Mouse (Mus musculus) MEL (cell line): ENCODE measurements at regions not wholly inside any gene's neighbourhood (a gene's known extent, or its start where the extent isn't known, plus 50 kb on each side); places are given as distances from the start of the nearest gene placed in this dataset.

Experiments used
- DNase-seq: peaks from one replicate; pipeline ENCODE4 v3.0.0; 2011; ENCODE audit warnings: low read depth, low spot score
- H3K27ac ChIP-seq: 2 replicates; pipeline ENCODE4 v1.5.1; 2012; ENCODE audit warnings: low read depth, mild to moderate bottlenecking, control low read depth, low read length, moderate library complexity; ENCODE audit not compliant: control insufficient read depth
- H3K27me3 ChIP-seq, 2 experiments: fragments of 150-350 bp in 1 of 2; sonication (generic) in 1 of 2; 2 replicates each; pipeline ENCODE4 v1.6.1; 2012; ENCODE audit warnings: low read length in 2 of 2, mild to moderate bottlenecking in 2 of 2, improper control_type of control experiment in 1 of 2, moderate library complexity in 1 of 2; ENCODE audit not compliant: insufficient read depth in 2 of 2, control insufficient read depth in 1 of 2
- H3K36me3 ChIP-seq, 2 experiments: 2 replicates each; pipeline ENCODE4 v1.6.1; 2012 to 2014; ENCODE audit warnings: low read length in 2 of 2, improper control_type of control experiment in 1 of 2, inconsistent platforms in 1 of 2, mild to moderate bottlenecking in 1 of 2; ENCODE audit not compliant: insufficient read depth in 2 of 2, control insufficient read depth in 1 of 2
- H3K4me1 ChIP-seq, 2 experiments: fragments of 150-350 bp in 1 of 2; sonication (generic) in 1 of 2; 2 replicates each; pipeline ENCODE4 v1.6.1; 2012; ENCODE audit warnings: low read length in 2 of 2, improper control_type of control experiment in 1 of 2, mild to moderate bottlenecking in 1 of 2; ENCODE audit not compliant: insufficient read depth in 2 of 2, control insufficient read depth in 1 of 2
- H3K4me3 ChIP-seq, 2 experiments: fragments of 150-350 bp in 1 of 2; sonication (generic) in 1 of 2; 2 replicates each; pipeline ENCODE4 v1.5.1; 2012; ENCODE audit warnings: low read depth in 2 of 2, low read length in 2 of 2, mild to moderate bottlenecking in 2 of 2, moderate library complexity in 2 of 2, control low read depth in 1 of 2, improper control_type of control experiment in 1 of 2; ENCODE audit not compliant: control insufficient read depth in 1 of 2, insufficient read depth in 1 of 2
- H3K79me2 ChIP-seq: 2 replicates; pipeline ENCODE4 v1.6.1; 2012; ENCODE audit warnings: mild to moderate bottlenecking, low read length, moderate library complexity; ENCODE audit not compliant: control insufficient read depth, poor library complexity, insufficient read depth
- H3K9ac ChIP-seq: 2 replicates; pipeline ENCODE4 v1.6.1; 2012; ENCODE audit warnings: low read depth, mild to moderate bottlenecking, control low read depth, low read length, moderate library complexity; ENCODE audit not compliant: control insufficient read depth, poor library complexity, severe bottlenecking
- H3K9me3 ChIP-seq: fragments of 150-350 bp; sonication (generic); replicated peaks from 2 replicates; pipeline ENCODE4 v1.6.1; 2012; ENCODE audit warnings: mild to moderate bottlenecking, low read length, improper control_type of control experiment, moderate library complexity; ENCODE audit not compliant: insufficient read depth
- BHLHE40 ChIP-seq: IDR thresholded peaks from 2 replicates; pipeline ENCODE4 v1.6.1; 2012; ENCODE audit warnings: low read depth, mild to moderate bottlenecking, inconsistent platforms, low read length, improper control_type of control experiment, borderline replicate concordance
- CHD1 ChIP-seq: IDR thresholded peaks from 2 replicates; pipeline ENCODE4 v1.6.1; 2012; ENCODE audit warnings: low read depth, mild to moderate bottlenecking, inconsistent platforms, low read length, improper control_type of control experiment
- CTCF ChIP-seq, 3 experiments: IDR thresholded peaks in 2 of 3; conservative IDR thresholded peaks in 1 of 3; 2 replicates each; pipeline ENCODE4 v1.5.1; 2011 to 2012; ENCODE audit warnings: low read length in 3 of 3, low read depth in 2 of 3, mild to moderate bottlenecking in 2 of 3, improper control_type of control experiment in 1 of 3, inconsistent platforms in 1 of 3, mixed read lengths in 1 of 3, moderate library complexity in 1 of 3; ENCODE audit not compliant: control insufficient read depth in 1 of 3, insufficient read depth in 1 of 3, poor library complexity in 1 of 3, severe bottlenecking in 1 of 3
- E2F4 ChIP-seq: IDR thresholded peaks from 2 replicates; pipeline ENCODE4 v1.6.1; 2011; ENCODE audit warnings: low read depth, low read length, improper control_type of control experiment, borderline replicate concordance
- ELF1 ChIP-seq: IDR thresholded peaks from 2 replicates; pipeline ENCODE4 v1.6.1; 2014; ENCODE audit warnings: low read depth, mild to moderate bottlenecking, inconsistent platforms, low read length, improper control_type of control experiment, moderate library complexity
- EP300 ChIP-seq, 2 experiments: IDR thresholded peaks; 2 replicates each; pipeline ENCODE4 v1.6.1; 2011; ENCODE audit warnings: improper control_type of control experiment in 2 of 2, low read length in 2 of 2, low read depth in 1 of 2, mild to moderate bottlenecking in 1 of 2
- ETS1 ChIP-seq: IDR thresholded peaks from 2 replicates; pipeline ENCODE4 v1.6.1; 2012; ENCODE audit warnings: low read depth, mild to moderate bottlenecking, inconsistent platforms, low read length, improper control_type of control experiment, moderate library complexity
- GABPA ChIP-seq: IDR thresholded peaks from 2 replicates; pipeline ENCODE4 v1.6.1; 2012; ENCODE audit warnings: low read depth, mild to moderate bottlenecking, inconsistent platforms, low read length, improper control_type of control experiment, moderate library complexity
- GATA1 ChIP-seq: IDR thresholded peaks from 2 replicates; pipeline ENCODE4 v1.6.1; 2011; ENCODE audit warnings: low read depth, low read length, improper control_type of control experiment
- HCFC1 ChIP-seq: IDR thresholded peaks from 2 replicates; pipeline ENCODE4 v1.6.1; 2012; ENCODE audit warnings: low read depth, mild to moderate bottlenecking, inconsistent platforms, low read length, improper control_type of control experiment, moderate library complexity
- KAT2A ChIP-seq: conservative IDR thresholded peaks from 2 replicates; pipeline ENCODE4 v1.6.1; 2012; ENCODE audit warnings: low read depth, low read length, improper control_type of control experiment, inconsistent platforms
- MAFK ChIP-seq: IDR thresholded peaks from 2 replicates; pipeline ENCODE4 v1.6.1; 2011; ENCODE audit warnings: low read depth, mild to moderate bottlenecking, low read length, improper control_type of control experiment, borderline replicate concordance
- MAX ChIP-seq: IDR thresholded peaks from 2 replicates; pipeline ENCODE4 v1.6.1; 2011; ENCODE audit warnings: low read length, improper control_type of control experiment
- MEF2A ChIP-seq: IDR thresholded peaks from 2 replicates; pipeline ENCODE4 v1.6.1; 2014; ENCODE audit warnings: low read depth, mild to moderate bottlenecking, inconsistent platforms, low read length, improper control_type of control experiment; ENCODE audit not compliant: poor library complexity, insufficient replicate concordance, severe bottlenecking; ENCODE audit errors: extremely low read depth
- MYB ChIP-seq: IDR thresholded peaks from 2 replicates; pipeline ENCODE4 v1.6.1; 2011; ENCODE audit warnings: mild to moderate bottlenecking, low read depth, low read length, improper control_type of control experiment
- MYC ChIP-seq: IDR thresholded peaks from 2 replicates; pipeline ENCODE4 v1.6.1; 2011; ENCODE audit warnings: low read depth, mild to moderate bottlenecking, low read length, improper control_type of control experiment, moderate library complexity
- POLR2AphosphoS2 ChIP-seq: IDR thresholded peaks from 2 replicates; pipeline ENCODE4 v1.6.1; 2011; ENCODE audit warnings: low read length, improper control_type of control experiment
- RAD21 ChIP-seq: IDR thresholded peaks from 2 replicates; pipeline ENCODE4 v1.6.1; 2011; ENCODE audit warnings: mild to moderate bottlenecking, low read depth, low read length, improper control_type of control experiment
- RCOR1 ChIP-seq: IDR thresholded peaks from 2 replicates; pipeline ENCODE4 v1.6.1; 2012; ENCODE audit warnings: low read depth, mild to moderate bottlenecking, inconsistent platforms, low read length, improper control_type of control experiment
- SIN3A ChIP-seq: IDR thresholded peaks from 2 replicates; pipeline ENCODE4 v1.6.1; 2012; ENCODE audit warnings: low read length, improper control_type of control experiment, inconsistent platforms
- SMC3 ChIP-seq: IDR thresholded peaks from 2 replicates; pipeline ENCODE4 v1.6.1; 2011; ENCODE audit warnings: low read depth, low read length, improper control_type of control experiment
- TBP ChIP-seq: IDR thresholded peaks from 2 replicates; pipeline ENCODE4 v1.8.0; 2011; ENCODE audit warnings: low read depth, low read length, improper control_type of control experiment
- TCF12 ChIP-seq: IDR thresholded peaks from 2 replicates; pipeline ENCODE4 v1.6.1; 2014; ENCODE audit warnings: low read depth, mild to moderate bottlenecking, inconsistent platforms, low read length, improper control_type of control experiment, moderate library complexity
- UBTF ChIP-seq: IDR thresholded peaks from 2 replicates; pipeline ENCODE4 v1.6.1; 2012; ENCODE audit warnings: low read depth, mild to moderate bottlenecking, inconsistent platforms, low read length, improper control_type of control experiment, moderate library complexity, borderline replicate concordance; ENCODE audit not compliant: insufficient read depth
- USF1 ChIP-seq: IDR thresholded peaks from 2 replicates; pipeline ENCODE4 v1.6.1; 2014; ENCODE audit warnings: low read depth, mild to moderate bottlenecking, inconsistent platforms, low read length, improper control_type of control experiment, moderate library complexity
- USF2 ChIP-seq, 2 experiments: IDR thresholded peaks; 2 replicates each; pipeline ENCODE4 v1.6.1; 2011 to 2012; ENCODE audit warnings: improper control_type of control experiment in 2 of 2, low read length in 2 of 2, borderline replicate concordance in 1 of 2, inconsistent platforms in 1 of 2, low read depth in 1 of 2, mild to moderate bottlenecking in 1 of 2; ENCODE audit not compliant: insufficient read depth in 1 of 2
- ZKSCAN1 ChIP-seq: IDR thresholded peaks from 2 replicates; pipeline ENCODE4 v1.6.1; 2012; ENCODE audit warnings: low read depth, mild to moderate bottlenecking, inconsistent platforms, low read length, improper control_type of control experiment, moderate library complexity
- ZMIZ1 ChIP-seq: IDR thresholded peaks from 2 replicates; pipeline ENCODE4 v1.6.1; 2012; ENCODE audit warnings: low read depth, mild to moderate bottlenecking, inconsistent platforms, low read length, improper control_type of control experiment, moderate library complexity
- ZNF384 ChIP-seq: IDR thresholded peaks from 2 replicates; pipeline ENCODE4 v1.6.1; 2012; ENCODE audit warnings: low read depth, mild to moderate bottlenecking, inconsistent platforms, low read length, improper control_type of control experiment

GRCm38 (mm10) chr5:43037592-43037991 lies 195.4 kb upstream of the Cpeb2 start:
- Histone ChIP-seq H3K27ac (no peak overlapping the region), H3K4me1 (peaks cover 12 to 19% of the 10 kb centered on the region in 2 experiments), H3K9ac (no peak overlapping the region), H3K79me2 (no peaks in the 10 kb centered on the region), H3K9me3 (no peaks in the 10 kb centered on the region), H3K36me3 (peaks cover 0 to 24% of the 10 kb centered on the region in 2 experiments; a peak in 2 of 4 replicates), H3K4me3 (no peak overlapping the region), H3K27me3 (no peaks in the 10 kb centered on the region)
- DNase-seq = peak; percentile 72
- TF ChIP-seq USF2 (IDR thresholded peaks at IDR 0.05; ENCODE audit: borderline replicate concordance in 1 of 2, insufficient read depth in 1 of 2, low read depth in 1 of 2, low read length in 2 of 2) (no peak), KAT2A (no peak), MAFK (no peak), MYB (no peak), ZKSCAN1 (no peak), USF1 (no peak), RAD21 (no peak), MYC (no peak), E2F4 (no peak), MAX (no peak), CTCF (IDR thresholded peaks at IDR 0.05 in 2 of 3, conservative IDR thresholded peaks at IDR 0.05 in 1 of 3; ENCODE audit: control insufficient read depth in 1 of 3, insufficient read depth in 1 of 3, low read depth in 2 of 3, low read length in 3 of 3, poor library complexity in 1 of 3, severe bottlenecking in 1 of 3) (no peak), ZMIZ1 (no peak), GABPA (no peak), SMC3 (no peak), HCFC1 (no peak)

- Histone ChIP-seq H3K79me2 (no peaks in the 10 kb centered on the region), H3K9ac (no peak overlapping the region), H3K4me3 (no peak overlapping the region), H3K9me3 (no peaks in the 10 kb centered on the region), H3K27ac (no peak overlapping the region; the same call in 1 of the 2 replicates), H3K36me3 (peaks cover 0 to 28% of the 10 kb centered on the region in 2 experiments; a peak in 2 of 4 replicates), H3K27me3 (no peaks in the 10 kb centered on the region), H3K4me1 (peaks cover 12 to 23% of the 10 kb centered on the region in 2 experiments)
- DNase-seq = peak; percentile 51
- TF ChIP-seq MAX (no peak), BHLHE40 (no peak), CHD1 (no peak), EP300 (IDR thresholded peaks at IDR 0.05; ENCODE audit: low read depth in 1 of 2, low read length in 2 of 2) (peak; percentile 85 to 91), TCF12 (peak; percentile 94), GATA1 (peak; percentile 88), RCOR1 (peak; percentile 69), ELF1 (0 out of 2 replicates have a peak, but pooled peaks have one; percentile 45), GABPA (no peak), ETS1 (peak; percentile 82), POLR2AphosphoS2 (no peak), MAFK (no peak), HCFC1 (0 out of 2 replicates have a peak, but pooled peaks have one; percentile 25), ZNF384 (peak; percentile 99), USF2 (IDR thresholded peaks at IDR 0.05; ENCODE audit: borderline replicate concordance in 1 of 2, insufficient read depth in 1 of 2, low read depth in 1 of 2, low read length in 2 of 2) (no peak), USF1 (no peak), TBP (no peak), RAD21 (no peak), KAT2A (no peak), CTCF (IDR thresholded peaks at IDR 0.05 in 2 of 3, conservative IDR thresholded peaks at IDR 0.05 in 1 of 3; ENCODE audit: control insufficient read depth in 1 of 3, insufficient read depth in 1 of 3, low read depth in 2 of 3, low read length in 3 of 3, poor library complexity in 1 of 3, severe bottlenecking in 1 of 3) (no peak), MEF2A (peak; percentile 94), UBTF (no peak), SIN3A (peak; percentile 54; the same call in 1 of the 2 replicates)
These were observed 193.4 kb upstream of the Cpeb2 start for GRCm38 (mm10) chr5:43039525-43039924.
